Mouse (Mus musculus) gastrocnemius, adult 18-20 months (tissue): Measurements from ENCODE around the gene Kif1b. TPM values are rescaled to one million over a fixed set of nuclear protein-coding genes. Genes with fewer than 3 reads are reported as not detected.
"Not testable (repeated sequence)": the region's sequence is repeated elsewhere in the genome, so short reads cannot be mapped to it uniquely, and the experiment has no call there.

ENCODE experiments used
- DNase-seq: peaks from one replicate; pipeline ENCODE4 v3.0.0; 2021; ENCODE audit warnings: low spot score
- total RNA-seq, 2 experiments: library from RNA; stranded (reverse); gene quantifications; 2 replicates each; pipeline ENCODE4 v1.2.3; 2021

Gene Kif1b
- total RNA-seq, 2 experiments from 2014 or later: 255 to 285 TPM

GRCm38 (mm10) chr4:149172083-149172482, 135.4 kb downstream of the Kif1b start:
- peak; percentile 71 for DNase-seq

DNA sequence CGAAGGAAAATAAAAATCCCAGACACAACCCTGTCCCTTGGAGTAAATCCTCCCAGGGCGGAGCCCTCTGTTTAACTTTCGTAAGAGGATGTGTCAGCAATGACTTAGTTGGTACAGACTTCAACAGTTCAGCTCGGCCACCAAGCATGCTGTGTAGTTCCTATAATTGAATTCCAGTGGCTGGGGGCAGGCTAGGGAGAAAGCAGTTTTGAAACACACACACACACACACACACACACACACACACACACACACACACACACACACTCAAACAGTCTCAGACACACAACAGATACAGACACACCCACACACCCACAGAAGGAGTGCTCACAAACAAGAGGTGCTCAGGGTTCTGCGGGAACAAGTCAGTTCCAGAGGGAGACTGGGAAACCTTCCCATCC, 135.9 kb downstream of the Kif1b start:
- peak; percentile 64 for DNase-seq

DNA sequence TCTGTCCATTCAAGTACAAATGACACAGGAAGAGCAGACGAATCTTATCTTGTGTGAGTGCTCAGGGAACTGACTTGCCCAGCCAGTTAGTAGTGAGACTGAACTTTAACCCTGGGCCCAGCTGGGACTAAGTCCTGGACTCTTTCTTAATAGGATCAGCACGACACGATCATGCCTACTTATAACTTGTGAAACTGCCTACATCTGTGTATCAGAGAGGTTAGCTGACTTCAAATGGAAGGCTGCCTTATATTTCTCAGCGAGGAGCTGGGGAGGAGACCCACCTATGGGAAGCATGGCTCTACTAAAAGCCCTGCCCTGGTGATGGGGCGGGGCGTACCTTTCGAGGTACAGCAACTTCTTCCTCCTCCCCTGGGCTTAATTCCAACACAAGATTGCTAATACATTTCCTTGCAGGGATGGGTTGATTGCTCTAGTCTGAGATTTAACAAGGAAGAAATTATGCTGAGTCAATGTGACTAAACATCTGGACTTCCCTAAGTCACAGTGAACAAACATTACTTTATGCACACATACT, 137.0 kb downstream of the Kif1b start:
- DNase-seq: no peak

DNA sequence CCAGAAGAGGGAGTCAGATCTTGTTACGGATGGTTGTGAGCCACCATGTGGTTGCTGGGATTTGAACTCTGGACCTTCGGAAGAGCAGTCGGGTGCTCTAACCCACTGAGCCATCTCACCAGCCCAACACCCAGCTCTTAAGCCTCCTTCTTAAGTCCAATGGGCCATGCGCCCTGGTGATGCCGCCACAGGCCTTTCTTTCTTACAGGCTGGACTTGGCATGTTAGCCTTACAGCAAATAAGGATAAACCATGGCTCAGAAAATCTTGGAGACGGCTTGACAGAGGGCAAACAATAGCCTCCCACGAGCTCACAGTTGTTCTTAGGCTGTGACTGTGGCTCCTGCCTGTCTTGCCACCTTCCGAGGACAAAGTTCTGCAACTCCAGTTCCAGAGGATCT, 137.6 kb downstream of the Kif1b start:
- not testable (repeated sequence) for DNase-seq

GRCm38 (mm10) chr4:149168016-149168415, 139.5 kb downstream of the Kif1b start:
- DNase-seq: no peak

GRCm38 (mm10) chr4:149166957-149167611, 140.4 kb downstream of the Kif1b start:
- no peak for DNase-seq

DNA sequence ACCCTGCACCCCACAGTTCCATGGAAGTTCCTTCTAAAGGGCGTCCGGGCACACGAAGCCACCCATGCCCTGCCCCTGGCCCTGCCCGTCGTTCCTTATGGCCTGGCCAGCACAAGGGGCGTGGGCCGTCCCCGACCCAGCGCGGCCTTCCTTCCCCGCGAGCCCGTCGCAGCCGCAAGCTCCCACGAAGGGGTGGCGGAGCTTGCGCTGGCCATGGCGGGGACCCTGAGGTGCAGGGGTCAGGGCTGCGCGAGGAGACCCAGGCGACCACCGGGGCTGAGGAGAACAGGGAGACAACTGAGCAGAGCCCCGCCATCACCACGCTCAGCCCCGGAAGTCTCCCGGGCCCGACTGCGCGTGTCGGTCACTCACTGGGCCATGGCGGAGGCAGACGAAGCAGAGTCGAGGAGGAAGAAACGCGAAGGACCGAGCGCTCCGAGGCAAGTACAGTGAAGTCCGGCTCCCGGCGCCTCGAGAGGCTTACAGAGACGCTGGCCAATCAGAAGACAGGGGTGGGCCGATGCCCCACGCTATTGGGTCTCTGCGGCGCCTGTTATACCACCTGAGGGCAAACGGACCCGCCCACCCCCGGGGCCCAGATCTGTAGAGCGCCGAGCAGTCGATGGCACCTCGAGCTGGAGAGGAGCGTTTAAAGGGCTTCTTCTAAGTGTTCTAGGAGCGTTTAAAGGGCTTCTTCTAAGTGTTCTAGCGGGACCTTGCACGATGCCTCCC, 141.1 kb downstream of the Kif1b start, which contains the start of gene Pgd:
TSS of gene Pgd (minus strand) at position 557 of the 732 bp plus-strand sequence.
- DNase-seq: peak; percentile 97

GRCm38 (mm10) chr4:149164150-149164549, 143.3 kb downstream of the Kif1b start:
- DNase-seq: no peak

- no peak for DNase-seq
Measured at GRCm38 (mm10) chr4:149163196-149163595, 144.3 kb downstream of the Kif1b start.

DNA sequence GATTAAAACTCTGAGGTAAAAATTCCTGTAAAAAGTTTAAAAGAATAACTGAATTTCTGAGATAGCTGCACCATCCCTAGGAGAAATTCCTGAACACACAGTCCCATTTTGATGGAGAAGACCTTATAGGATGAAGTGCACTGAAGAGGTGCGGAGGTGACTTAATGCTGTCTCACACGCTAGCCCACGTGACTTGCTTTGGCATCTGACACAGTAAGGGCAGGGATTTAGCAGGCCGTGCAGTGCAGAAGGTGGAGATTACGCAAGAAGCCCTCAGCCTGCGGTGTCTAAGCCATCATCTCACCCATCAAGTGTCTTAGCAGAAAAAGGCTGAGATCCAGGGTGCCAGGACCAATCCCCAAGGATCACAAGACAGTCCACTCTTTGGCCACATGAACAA, 146.3 kb downstream of the Kif1b start:
- DNase-seq: no peak

- DNase-seq: no peak
Measured at GRCm38 (mm10) chr4:149159891-149160290, 147.6 kb downstream of the Kif1b start.

DNA sequence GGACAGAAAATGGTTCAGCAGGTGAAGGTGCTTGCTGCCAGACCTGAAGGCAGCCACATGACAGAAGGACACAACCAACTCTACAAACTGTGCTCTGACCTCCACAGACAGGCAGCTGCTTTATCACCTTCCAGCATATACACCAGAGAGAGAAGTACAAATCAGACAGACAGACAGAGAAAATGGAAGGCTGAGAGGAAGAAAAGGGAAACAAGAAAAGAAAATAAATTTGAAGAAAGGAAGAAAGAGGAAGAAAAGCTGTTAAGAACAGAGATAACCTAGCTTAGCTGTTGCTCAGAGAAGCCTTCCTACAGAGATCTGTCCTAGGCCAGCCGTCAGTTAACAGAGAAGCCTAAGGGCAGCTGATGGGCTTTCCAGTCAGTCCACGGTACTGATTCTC, 148.3 kb downstream of the Kif1b start:
- DNase-seq: no peak

DNA sequence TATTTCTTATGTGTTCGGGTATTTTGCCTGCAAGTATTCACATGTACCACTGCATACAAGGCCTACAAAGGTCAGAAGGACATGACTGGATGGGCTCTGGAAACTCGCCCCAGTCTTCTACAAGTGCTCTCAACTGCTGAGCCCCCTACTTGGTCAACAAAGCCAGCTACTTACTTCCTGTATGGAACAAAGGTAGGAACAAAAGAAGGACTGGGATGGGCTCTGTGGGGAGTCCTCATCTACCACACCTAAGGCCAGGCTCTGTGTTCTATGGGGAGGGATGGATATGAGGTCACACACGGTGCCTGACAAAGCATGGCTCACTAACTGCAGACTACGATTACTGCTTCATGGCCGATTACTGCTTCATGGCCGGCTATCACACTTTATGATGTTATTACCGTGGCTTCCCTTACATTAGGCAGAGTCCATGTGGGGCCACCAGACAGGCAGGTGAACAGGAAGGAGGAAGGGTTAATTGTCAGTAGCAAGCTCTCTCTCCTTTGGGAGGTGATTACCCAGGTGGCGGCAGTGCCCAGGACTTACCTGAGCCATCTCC, 150.0 kb downstream of the Kif1b start:
- no peak for DNase-seq

GRCm38 (mm10) chr4:149155711-149156110, 151.8 kb downstream of the Kif1b start:
- no peak for DNase-seq

GRCm38 (mm10) chr4:149154859-149155258, 152.6 kb downstream of the Kif1b start:
- DNase-seq: no peak

DNA sequence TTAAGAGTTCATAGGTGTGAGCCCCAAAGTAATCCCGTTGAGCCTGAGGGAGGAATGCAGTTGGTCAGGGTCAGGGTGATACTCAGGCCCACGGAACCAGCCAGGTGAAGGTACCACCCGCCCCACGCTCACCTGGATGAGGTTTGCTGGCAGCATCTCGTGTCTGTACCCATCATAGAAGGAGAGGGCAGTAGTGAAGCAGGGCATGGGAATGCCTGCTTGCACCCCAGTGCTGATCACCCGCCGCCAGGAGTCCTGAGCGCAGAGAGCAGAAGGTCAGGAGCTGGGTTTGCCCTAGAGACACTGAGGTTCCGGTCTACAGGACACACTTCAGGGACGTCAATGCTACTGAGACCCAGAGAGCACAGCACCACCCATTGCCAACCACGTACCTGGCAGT, 156.8 kb downstream of the Kif1b start:
- no peak for DNase-seq

GRCm38 (mm10) chr4:149150256-149150655, 157.2 kb downstream of the Kif1b start:
- DNase-seq: peak; percentile 48

DNA sequence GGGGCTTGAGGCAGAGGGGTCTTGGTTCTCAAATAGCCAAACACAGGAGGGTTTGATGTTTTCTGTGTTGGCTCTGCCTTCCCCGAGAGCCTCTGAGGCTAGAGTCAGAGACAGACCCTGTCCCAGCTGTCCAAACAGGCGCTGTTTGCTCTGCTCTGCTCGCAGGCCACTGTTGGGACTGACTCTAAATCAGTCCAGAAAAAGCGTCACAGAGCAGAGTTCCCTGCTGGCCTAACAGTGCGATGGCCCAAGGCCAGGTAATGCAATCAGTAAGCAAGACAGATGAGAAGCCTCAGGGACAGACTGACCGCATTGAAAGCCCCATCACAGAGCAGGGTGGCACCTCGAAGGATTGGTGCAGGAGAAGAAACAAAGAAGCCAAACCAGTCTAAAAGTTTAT, 157.9 kb downstream of the Kif1b start:
- DNase-seq: peak; percentile 65

DNA sequence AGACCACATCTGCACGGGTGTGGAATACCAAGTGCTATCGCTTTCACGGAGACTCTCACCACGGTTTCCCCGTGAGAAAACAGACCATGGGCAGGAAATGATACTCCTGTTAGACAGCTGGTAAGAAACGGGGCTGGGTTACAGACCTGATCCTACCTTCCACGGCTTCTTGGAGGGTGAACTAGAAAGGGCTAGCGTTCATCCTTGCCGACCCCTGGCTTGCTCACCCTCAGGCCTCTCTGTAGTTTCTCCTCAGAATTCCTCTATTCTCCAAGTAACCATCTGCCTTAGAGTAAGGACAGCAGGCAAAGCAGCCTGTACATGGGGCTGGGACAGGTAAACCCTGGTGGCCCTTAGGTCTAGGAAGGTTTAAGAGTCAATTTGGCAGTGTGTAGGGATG, 158.3 kb downstream of the Kif1b start:
- DNase-seq: no peak

DNA sequence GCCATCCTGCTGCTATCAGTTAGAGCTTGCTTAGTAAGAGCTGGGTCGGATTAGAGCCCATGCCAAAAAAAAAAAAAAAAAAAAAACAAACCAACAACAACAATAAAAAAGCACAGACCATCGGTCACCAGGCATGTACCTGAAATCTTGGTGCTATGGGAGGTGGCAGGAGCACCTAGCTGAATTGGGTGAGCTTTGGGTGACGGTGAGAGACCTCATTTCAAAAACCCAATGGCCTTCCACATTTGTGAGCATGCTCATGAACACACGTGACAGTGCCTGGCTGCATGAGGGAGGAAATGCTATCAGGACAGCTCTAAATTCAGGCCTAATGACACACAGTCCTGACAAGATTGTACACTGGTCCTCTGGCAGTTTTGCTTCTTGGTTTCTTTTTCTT, 159.4 kb downstream of the Kif1b start:
- no peak for DNase-seq

GRCm38 (mm10) chr4:149147528-149147927, 160.0 kb downstream of the Kif1b start:
- no peak for DNase-seq

- no peak for DNase-seq
Measured at GRCm38 (mm10) chr4:149145151-149145550, 162.3 kb downstream of the Kif1b start.
